Mouse (Mus musculus) adrenal gland, adult (tissue): ENCODE data around the gene Grik4.
A peak's percentile ranks its signal among the peaks of the same experiment; 100 is the strongest.

ENCODE experiments used
- DNase-seq, 2 experiments: peaks; one replicate each; pipeline ENCODE4 v3.0.0; 2022 to 2023; ENCODE audit warnings: low spot score in 1 of 2; ENCODE audit not compliant: inconsistent age in 2 of 2

Gene Grik4

GRCm38 (mm10) chr9:42906995-42907394, 37.3 kb downstream of the Grik4 start:
- no peak for DNase-seq

GRCm38 (mm10) chr9:42898091-42898591, 46.2 kb downstream of the Grik4 start:
- DNase-seq = peak; percentile 10 to 41

- peak; percentile 58 to 77 for DNase-seq
These were observed 46.8 kb downstream of the Grik4 start for GRCm38 (mm10) chr9:42897361-42898051.

GRCm38 (mm10) chr9:42896421-42897210, 47.7 kb downstream of the Grik4 start:
- DNase-seq = no peak

GRCm38 (mm10) chr9:42892765-42893164, 51.5 kb downstream of the Grik4 start:
- DNase-seq = no peak

- no peak for DNase-seq
These were observed 56.4 kb downstream of the Grik4 start for GRCm38 (mm10) chr9:42887930-42888329.

- DNase-seq = no peak
These were observed 58.1 kb downstream of the Grik4 start for GRCm38 (mm10) chr9:42886112-42886766.

- no peak for DNase-seq
These were observed 58.7 kb downstream of the Grik4 start for GRCm38 (mm10) chr9:42885566-42885965.

- DNase-seq = no peak
These were observed 59.2 kb downstream of the Grik4 start for GRCm38 (mm10) chr9:42885123-42885522.

- DNase-seq = no peak
These were observed 61.1 kb downstream of the Grik4 start for GRCm38 (mm10) chr9:42883006-42883759.

GRCm38 (mm10) chr9:42882313-42882712, 62.0 kb downstream of the Grik4 start:
- no peak for DNase-seq

- DNase-seq = no peak
These were observed 63.3 kb downstream of the Grik4 start for GRCm38 (mm10) chr9:42881040-42881439.

- no peak for DNase-seq
These were observed 65.9 kb downstream of the Grik4 start for GRCm38 (mm10) chr9:42878401-42878800.

- DNase-seq = no peak
These were observed 71.4 kb downstream of the Grik4 start for GRCm38 (mm10) chr9:42872885-42873284.

- DNase-seq = peak; percentile 79 to 92
These were observed 72.6 kb downstream of the Grik4 start for GRCm38 (mm10) chr9:42871681-42872080.

GRCm38 (mm10) chr9:42870257-42870656, 74.0 kb downstream of the Grik4 start:
- DNase-seq = no peak

GRCm38 (mm10) chr9:42868508-42868907, 75.8 kb downstream of the Grik4 start:
- no peak for DNase-seq

- DNase-seq = no peak
These were observed 77.6 kb downstream of the Grik4 start for GRCm38 (mm10) chr9:42866650-42867049.

- no peak for DNase-seq
These were observed 79.1 kb downstream of the Grik4 start for GRCm38 (mm10) chr9:42865036-42865829.

GRCm38 (mm10) chr9:42863360-42863759, 80.9 kb downstream of the Grik4 start:
- DNase-seq = no peak
